Mouse (Mus musculus): ENCODE results near the gene Olfr320. TPM values are rescaled to one million over a fixed set of nuclear protein-coding genes. Genes with fewer than 3 reads are reported as not detected.
"Not testable (repeated sequence)": the region's sequence is repeated elsewhere in the genome, so short reads cannot be mapped to it uniquely, and the experiment has no call there.

Olfr320 gene
- polyA plus RNA-seq, 1 experiment from 2014 or later: not detected

DNA sequence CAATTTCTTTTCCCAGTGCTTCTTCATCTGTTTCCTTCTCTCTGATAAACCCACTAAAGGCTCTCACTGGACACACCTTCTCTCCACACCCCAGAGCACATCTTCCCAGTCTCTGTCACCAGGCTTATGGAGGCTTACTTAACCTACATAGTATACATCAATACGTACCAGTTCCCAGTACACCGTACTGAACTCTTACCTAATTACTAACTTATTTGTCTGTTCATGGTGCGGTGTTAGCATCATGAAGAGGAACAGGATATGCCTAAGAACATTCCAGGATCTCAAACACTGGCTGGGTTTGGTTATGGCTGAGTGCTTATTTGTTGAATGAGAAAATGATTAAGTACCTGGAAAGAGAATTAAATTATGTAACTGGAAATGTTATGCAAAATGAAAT is 25.7 kb upstream of the Olfr320 start:
- Histone ChIP-seq H3K9me3 (ENCODE audit: control insufficient read depth, low read length) (no peaks in the 10 kb centered on the region), H3K27ac (ENCODE audit: low read depth, low read length) (no peak overlapping the region), H3K27me3 (ENCODE audit: control insufficient read depth, insufficient read depth, low read length) (no peaks in the 10 kb centered on the region), H3K4me3 (ENCODE audit: low read depth, low read length) (no peak overlapping the region), H3K4me1 (ENCODE audit: control insufficient read depth, insufficient read depth, low read length) (no peaks in the 10 kb centered on the region), H3K9ac (replicated peaks; ENCODE audit: low read depth, low read length) (no peak overlapping the region), H3K4me2 (ENCODE audit: low read depth, low read length) (no peak overlapping the region), H3K36me3 (ENCODE audit: control insufficient read depth, insufficient read depth, low read length) (no peaks in the 10 kb centered on the region)
- no peak for ATAC-seq (ENCODE audit: low read depth)
- 88% methylated on average over 3 of the region's 3 CpGs for WGBS

DNA sequence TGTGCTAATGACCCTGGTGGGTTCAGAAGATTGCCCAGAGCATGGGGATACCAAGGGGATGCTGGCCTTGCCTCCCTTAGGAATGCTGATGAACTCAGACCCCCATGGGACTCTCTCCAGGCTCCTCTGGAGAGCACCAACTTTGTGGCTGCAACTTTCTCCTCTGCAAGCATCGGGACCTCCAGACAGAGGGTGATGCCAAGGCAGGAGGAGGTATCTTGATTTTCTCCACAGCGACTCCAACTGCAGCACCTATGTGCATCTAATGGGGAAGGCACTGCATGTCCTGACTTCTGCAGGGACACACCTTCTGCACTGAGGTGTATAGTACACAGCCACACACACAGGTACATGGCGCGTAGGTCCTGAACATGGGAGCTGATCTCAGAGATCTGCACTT is 22.3 kb upstream of the Olfr320 start, which contains the start of gene Olfr322:
Olfr322 (plus strand) TSS at position 187 of the 400 bp plus-strand sequence.
- WGBS: 88% methylated on average over 4 of the region's 4 CpGs
- H3K27ac ChIP-seq (ENCODE audit: low read depth, low read length): no peak within 1 kb of the TSS
- H3K4me2 ChIP-seq (ENCODE audit: low read depth, low read length): no peak within 1 kb of the TSS
- H3K4me3 ChIP-seq (ENCODE audit: low read depth, low read length): no peak within 1 kb of the TSS
- H3K4me1 ChIP-seq (ENCODE audit: control insufficient read depth, insufficient read depth, low read length): no peaks in the 10 kb centered on the region
- H3K9me3 ChIP-seq (ENCODE audit: control insufficient read depth, low read length): no peaks in the 10 kb centered on the region
- H3K27me3 ChIP-seq (ENCODE audit: control insufficient read depth, insufficient read depth, low read length): no peaks in the 10 kb centered on the region
- H3K36me3 ChIP-seq (ENCODE audit: control insufficient read depth, insufficient read depth, low read length): no peaks in the 10 kb centered on the region
- H3K9ac ChIP-seq (replicated peaks; ENCODE audit: low read depth, low read length): no peak within 1 kb of the TSS
- no peak for ATAC-seq (ENCODE audit: low read depth)

DNA sequence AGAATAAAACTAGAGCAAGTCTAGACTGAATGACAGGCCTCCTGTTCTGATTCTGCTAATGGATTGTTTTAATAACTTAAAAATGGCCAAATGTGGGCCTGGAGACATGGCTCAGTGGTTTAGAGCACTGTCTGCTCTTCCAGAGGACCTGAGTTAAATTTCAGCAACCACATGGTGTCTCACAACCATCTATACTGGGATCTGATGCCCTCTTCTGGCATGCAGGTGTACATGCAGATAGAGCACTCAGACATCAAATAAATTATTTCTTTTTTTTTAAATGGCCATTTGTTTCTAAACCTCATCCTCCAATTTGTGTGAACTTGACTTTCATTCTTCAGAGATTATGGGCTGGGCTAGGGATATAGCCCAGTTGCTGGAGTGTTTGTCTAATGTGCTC is 11.6 kb upstream of the Olfr320 start:
- ATAC-seq (ENCODE audit: low read depth): no peak
- H3K36me3 ChIP-seq (ENCODE audit: control insufficient read depth, insufficient read depth, low read length): no peaks in the 10 kb centered on the region
- H3K27me3 ChIP-seq (ENCODE audit: control insufficient read depth, insufficient read depth, low read length): no peaks in the 10 kb centered on the region
- H3K4me3 ChIP-seq (ENCODE audit: low read depth, low read length): no peak overlapping the region
- H3K27ac ChIP-seq (ENCODE audit: low read depth, low read length): no peak overlapping the region
- H3K4me2 ChIP-seq (ENCODE audit: low read depth, low read length): no peak overlapping the region
- no peak overlapping the region for H3K9ac ChIP-seq (replicated peaks; ENCODE audit: low read depth, low read length)
- H3K9me3 ChIP-seq (ENCODE audit: control insufficient read depth, low read length): no peaks in the 10 kb centered on the region
- H3K4me1 ChIP-seq (ENCODE audit: control insufficient read depth, insufficient read depth, low read length): no peaks in the 10 kb centered on the region

DNA sequence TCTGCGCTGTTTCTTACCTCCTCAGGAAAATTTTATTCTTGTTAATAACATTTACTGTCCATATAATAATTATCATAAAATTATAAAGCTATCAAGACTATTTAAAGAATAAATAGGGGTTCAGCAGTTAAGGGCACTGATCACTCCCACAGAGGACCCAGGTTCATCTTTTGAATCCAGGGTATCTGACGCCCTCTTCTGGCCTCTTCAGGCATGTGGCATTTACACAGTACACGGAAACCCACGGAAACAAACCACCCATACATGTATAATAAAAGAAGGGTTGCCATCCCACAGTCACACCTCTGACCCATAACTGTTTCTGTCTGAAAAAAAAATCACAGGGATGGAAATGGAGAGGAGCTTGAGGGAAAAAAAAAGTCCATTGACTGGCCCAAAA is 9.1 kb upstream of the Olfr320 start:
- Histone ChIP-seq H3K36me3 (ENCODE audit: control insufficient read depth, insufficient read depth, low read length) (no peaks in the 10 kb centered on the region), H3K4me3 (ENCODE audit: low read depth, low read length) (no peak overlapping the region), H3K9me3 (ENCODE audit: control insufficient read depth, low read length) (no peaks in the 10 kb centered on the region), H3K27ac (ENCODE audit: low read depth, low read length) (no peak overlapping the region), H3K4me1 (ENCODE audit: control insufficient read depth, insufficient read depth, low read length) (no peaks in the 10 kb centered on the region), H3K9ac (replicated peaks; ENCODE audit: low read depth, low read length) (no peak overlapping the region), H3K27me3 (ENCODE audit: control insufficient read depth, insufficient read depth, low read length) (no peaks in the 10 kb centered on the region), H3K4me2 (ENCODE audit: low read depth, low read length) (no peak overlapping the region)
- 52% methylated on average over 4 of the region's 4 CpGs for WGBS
- no peak for ATAC-seq (ENCODE audit: low read depth)

DNA sequence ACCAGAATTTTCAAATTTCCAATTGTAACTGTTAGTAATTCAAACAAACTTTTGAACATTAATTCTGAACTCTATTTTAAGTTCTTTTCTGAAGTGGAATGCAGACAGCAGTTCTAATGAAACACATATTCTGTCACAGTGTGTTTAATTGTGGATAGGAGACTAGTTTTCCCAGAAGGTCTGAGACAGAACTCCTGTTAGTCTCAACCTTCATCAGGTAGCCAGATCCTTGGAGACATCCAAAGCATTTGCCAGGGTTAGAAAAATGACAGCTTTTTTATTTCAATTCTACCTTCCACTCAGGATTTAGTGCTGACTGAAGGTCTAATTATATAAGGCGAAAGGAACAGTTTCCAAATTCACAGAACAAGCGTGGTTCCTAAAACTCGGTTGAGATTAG is 18.0 kb downstream of the Olfr320 start, which contains the start of gene Olfr319:
Olfr319 (plus strand) TSS at position 301 of the 400 bp plus-strand sequence.
- H3K9ac ChIP-seq (replicated peaks; ENCODE audit: low read depth, low read length): no peak within 1 kb of the TSS
- no peaks in the 10 kb centered on the region for H3K36me3 ChIP-seq (ENCODE audit: control insufficient read depth, insufficient read depth, low read length)
- H3K9me3 ChIP-seq (ENCODE audit: control insufficient read depth, low read length): no peaks in the 10 kb centered on the region
- H3K4me3 ChIP-seq (ENCODE audit: low read depth, low read length): no peak within 1 kb of the TSS
- H3K27me3 ChIP-seq (ENCODE audit: control insufficient read depth, insufficient read depth, low read length): no peaks in the 10 kb centered on the region
- no peak for ATAC-seq (ENCODE audit: low read depth)
- H3K27ac ChIP-seq (ENCODE audit: low read depth, low read length): no peak within 1 kb of the TSS
- H3K4me2 ChIP-seq (ENCODE audit: low read depth, low read length): no peak within 1 kb of the TSS
- WGBS: 92% methylated on average over 3 of the region's 3 CpGs
- H3K4me1 ChIP-seq (ENCODE audit: control insufficient read depth, insufficient read depth, low read length): no peaks in the 10 kb centered on the region

DNA sequence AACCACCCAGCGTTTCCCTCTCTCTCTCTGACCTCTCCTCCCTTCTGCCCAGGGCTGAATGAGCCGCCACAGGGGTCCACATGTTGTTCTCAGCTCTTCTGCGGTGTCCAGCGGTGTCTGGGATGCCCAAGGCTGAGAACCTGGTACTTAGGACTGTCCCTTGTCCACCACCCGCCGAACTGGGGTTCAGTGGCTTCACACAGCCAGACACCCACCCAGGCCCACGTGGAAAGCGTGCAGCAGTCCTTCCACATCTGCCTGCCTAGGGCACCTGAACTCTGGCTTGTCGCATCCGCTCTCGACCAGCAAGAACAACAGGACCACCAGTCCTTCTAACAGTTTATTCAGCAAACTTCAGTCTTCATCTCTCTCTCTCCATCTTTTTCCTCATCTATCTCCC is 28.2 kb downstream of the Olfr320 start:
- ATAC-seq (ENCODE audit: low read depth): no peak
- H3K27ac ChIP-seq (ENCODE audit: low read depth, low read length): no peak overlapping the region
- H3K36me3 ChIP-seq (ENCODE audit: control insufficient read depth, insufficient read depth, low read length): no peaks in the 10 kb centered on the region
- no peak overlapping the region for H3K4me2 ChIP-seq (ENCODE audit: low read depth, low read length)
- H3K27me3 ChIP-seq (ENCODE audit: control insufficient read depth, insufficient read depth, low read length): no peaks in the 10 kb centered on the region
- no peak overlapping the region for H3K4me3 ChIP-seq (ENCODE audit: low read depth, low read length)
- WGBS: 84% methylated on average over 11 of the region's 11 CpGs
- no peaks in the 10 kb centered on the region for H3K4me1 ChIP-seq (ENCODE audit: control insufficient read depth, insufficient read depth, low read length)
- H3K9ac ChIP-seq (replicated peaks; ENCODE audit: low read depth, low read length): no peak overlapping the region
- H3K9me3 ChIP-seq (ENCODE audit: control insufficient read depth, low read length): no peaks in the 10 kb centered on the region

DNA sequence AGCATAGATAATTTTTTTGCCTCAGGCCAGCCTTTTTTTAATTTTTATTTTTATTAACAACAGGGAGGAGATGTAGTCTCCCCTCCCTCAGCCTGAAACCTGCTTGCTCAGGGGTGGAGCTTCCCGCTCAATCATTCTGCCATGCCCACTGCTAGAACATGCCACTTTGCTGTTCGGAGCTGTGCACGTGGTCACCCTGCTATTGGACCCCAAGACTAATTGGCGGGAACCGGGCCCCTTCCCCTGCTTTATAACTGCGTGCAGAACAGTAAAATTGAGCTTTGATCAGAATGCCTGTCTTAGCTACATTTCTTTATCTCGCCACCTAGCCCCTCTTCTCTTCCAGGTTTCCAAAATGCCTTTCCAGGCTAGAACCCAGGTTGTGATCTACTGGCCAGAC is 36.8 kb downstream of the Olfr320 start:
- H3K9me3 ChIP-seq (ENCODE audit: control insufficient read depth, low read length); H3K9ac ChIP-seq (replicated peaks; ENCODE audit: low read depth, low read length); H3K27ac ChIP-seq (ENCODE audit: low read depth, low read length); H3K4me2 ChIP-seq (ENCODE audit: low read depth, low read length); H3K4me3 ChIP-seq (ENCODE audit: low read depth, low read length); H3K36me3 ChIP-seq (ENCODE audit: control insufficient read depth, insufficient read depth, low read length); H3K27me3 ChIP-seq (ENCODE audit: control insufficient read depth, insufficient read depth, low read length); H3K4me1 ChIP-seq (ENCODE audit: control insufficient read depth, insufficient read depth, low read length); ATAC-seq (ENCODE audit: low read depth): not testable (repeated sequence)
- WGBS: 91% methylated on average over 6 of the region's 7 CpGs

DNA sequence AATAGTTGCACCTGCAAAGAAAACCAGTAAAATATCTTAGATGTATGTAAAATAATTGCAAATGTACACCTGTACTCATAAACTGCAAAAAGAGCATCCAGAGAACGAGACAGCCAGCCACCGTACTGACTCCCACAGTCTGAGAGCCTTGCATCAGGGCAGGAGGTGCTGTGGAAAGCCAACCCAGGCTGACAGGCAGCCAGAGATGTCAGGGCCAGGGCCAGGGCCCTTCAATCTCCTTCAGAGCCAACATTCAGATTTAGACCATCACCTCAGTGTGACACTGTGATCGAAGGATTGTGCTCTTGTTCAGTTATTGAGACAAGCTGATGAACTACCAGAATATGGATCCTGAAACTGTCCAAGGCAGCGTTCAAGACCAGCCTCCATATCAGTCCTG is 38.8 kb downstream of the Olfr320 start:
- no peak overlapping the region for H3K4me3 ChIP-seq (ENCODE audit: low read depth, low read length)
- no peak overlapping the region for H3K4me2 ChIP-seq (ENCODE audit: low read depth, low read length)
- no peaks in the 10 kb centered on the region for H3K4me1 ChIP-seq (ENCODE audit: control insufficient read depth, insufficient read depth, low read length)
- no peaks in the 10 kb centered on the region for H3K9me3 ChIP-seq (ENCODE audit: control insufficient read depth, low read length)
- ATAC-seq (ENCODE audit: low read depth): no peak
- no peak overlapping the region for H3K9ac ChIP-seq (replicated peaks; ENCODE audit: low read depth, low read length)
- no peaks in the 10 kb centered on the region for H3K36me3 ChIP-seq (ENCODE audit: control insufficient read depth, insufficient read depth, low read length)
- H3K27me3 ChIP-seq (ENCODE audit: control insufficient read depth, insufficient read depth, low read length): no peaks in the 10 kb centered on the region
- 90% methylated on average over 4 of the region's 4 CpGs for WGBS
- no peak overlapping the region for H3K27ac ChIP-seq (ENCODE audit: low read depth, low read length)

DNA sequence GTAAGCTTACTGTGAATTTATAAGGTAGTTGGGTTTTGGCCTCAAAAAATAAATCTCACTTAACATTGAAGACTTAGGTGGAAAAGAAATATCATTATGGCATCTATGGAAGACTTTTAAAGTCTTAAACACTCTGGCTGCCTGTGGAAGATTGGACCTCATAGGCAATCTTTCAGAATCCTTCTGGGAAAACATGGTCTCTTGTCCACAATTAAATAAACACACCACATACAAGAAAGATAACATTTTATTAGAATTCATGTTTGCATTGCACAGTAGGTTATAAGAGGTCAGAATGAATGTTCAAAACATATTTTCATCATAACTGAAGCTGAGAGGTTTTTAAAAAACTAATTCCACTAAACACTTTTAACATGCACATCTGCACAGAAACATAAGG is 43.0 kb downstream of the Olfr320 start, which contains the start of gene Olfr318:
Olfr318 (minus strand) TSS at position 101 of the 400 bp plus-strand sequence.
- H3K27ac ChIP-seq (ENCODE audit: low read depth, low read length): no peak within 1 kb of the TSS
- ATAC-seq (ENCODE audit: low read depth): no peak
- no peak within 1 kb of the TSS for H3K9ac ChIP-seq (replicated peaks; ENCODE audit: low read depth, low read length)
- H3K27me3 ChIP-seq (ENCODE audit: control insufficient read depth, insufficient read depth, low read length): no peaks in the 10 kb centered on the region
- no peak within 1 kb of the TSS for H3K4me3 ChIP-seq (ENCODE audit: low read depth, low read length)
- no peaks in the 10 kb centered on the region for H3K36me3 ChIP-seq (ENCODE audit: control insufficient read depth, insufficient read depth, low read length)
- no peaks in the 10 kb centered on the region for H3K4me1 ChIP-seq (ENCODE audit: control insufficient read depth, insufficient read depth, low read length)
- no peaks in the 10 kb centered on the region for H3K9me3 ChIP-seq (ENCODE audit: control insufficient read depth, low read length)
- no peak within 1 kb of the TSS for H3K4me2 ChIP-seq (ENCODE audit: low read depth, low read length)

All from neural tube, embryonic 14.5 days (tissue).